In the genomic region with DNA sequence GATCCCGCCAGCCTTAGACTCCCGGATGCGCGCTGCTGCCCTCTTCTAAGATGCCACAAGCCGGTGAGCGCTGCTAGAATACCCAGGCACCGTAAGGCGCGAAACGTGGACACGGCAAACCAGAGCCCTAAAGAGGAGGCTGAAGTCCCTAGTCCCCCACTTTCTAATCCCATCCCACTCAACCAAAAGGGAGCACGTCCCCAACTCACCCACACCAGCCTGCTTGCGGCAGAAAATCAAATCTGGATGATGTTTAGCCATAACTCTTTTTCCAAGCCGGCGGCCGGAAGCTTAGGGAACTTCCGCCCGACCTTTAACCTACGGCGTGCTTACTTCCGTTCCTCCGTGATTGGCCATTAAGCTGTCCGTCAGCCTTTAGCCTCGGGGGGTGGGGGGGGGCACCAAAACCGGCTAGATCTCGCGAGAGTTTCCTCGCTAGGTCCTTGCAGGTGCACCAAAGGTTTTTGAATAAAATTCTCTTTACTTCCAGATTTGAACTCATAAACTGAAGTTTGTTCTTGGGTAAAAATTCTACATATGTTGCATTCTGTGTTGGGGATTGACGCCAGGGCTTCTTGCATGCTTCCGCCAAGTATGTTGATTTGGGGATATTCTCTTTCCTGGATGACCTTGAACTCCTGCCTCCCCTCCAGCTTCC, we compare ENCODE assay signal across 8 mouse cellular contexts. TPM values are rescaled to one million over a fixed set of nuclear protein-coding genes. Genes with fewer than 3 reads are reported as not detected.
DNase-seq lines count a peak whose midpoint lies in the region; ATAC-seq and TF ChIP-seq lines count a peak whose summit lies in the region.

A gene (minus strand): TSS at position 308 of the 658 bp plus-strand sequence.

- H3K27me3 ChIP-seq in kidney, embryonic 14.5 days (ENCODE audit: control insufficient read depth, insufficient read depth, low read length): no peaks in the 10 kb centered on the region
- H3K27me3 ChIP-seq in liver, embryonic 11.5 days (replicated peaks; ENCODE audit: control insufficient read depth, insufficient read depth, low read length): no peaks in the 10 kb centered on the region
- H3K27me3 ChIP-seq in stomach, embryonic 14.5 days (ENCODE audit: control insufficient read depth, insufficient read depth, low read length): no peaks in the 10 kb centered on the region

- peak; percentile 86 for ATAC-seq in kidney, embryonic 14.5 days (ENCODE audit: low FRiP score, low TSS enrichment)
- ATAC-seq in liver, embryonic 11.5 days (replicated peaks; ENCODE audit: low FRiP score): peak; percentile 87
- ATAC-seq in stomach, embryonic 14.5 days (ENCODE audit: insufficient number of reproducible peaks, insufficient read depth, low FRiP score, low read depth): peak; percentile 91

- H3K4me1 ChIP-seq in embryonic fibroblast, embryonic 13.5 days (ENCODE audit: control insufficient read depth, insufficient read depth, low read length): no peaks in the 10 kb centered on the region
- peaks cover 3% of the 10 kb centered on the region; the same call in 1 of the 2 replicates for H3K4me1 ChIP-seq in kidney, embryonic 14.5 days (ENCODE audit: control insufficient read depth, insufficient read depth, low read length)
- peaks cover 13% of the 10 kb centered on the region for H3K4me1 ChIP-seq in liver, embryonic 11.5 days (replicated peaks; ENCODE audit: control insufficient read depth, insufficient read depth, low read length)
- H3K4me1 ChIP-seq in stomach, embryonic 14.5 days (ENCODE audit: control insufficient read depth, insufficient read depth, low read length): peaks cover 6% of the 10 kb centered on the region; the same call in 1 of the 2 replicates

- TF ChIP-seq POLR2A in embryonic fibroblast, embryonic 13.5 days (IDR thresholded peaks at IDR 0.05; ENCODE audit: low read depth, low read length): 0 out of 2 replicates have a peak, but pooled peaks have one; percentile 48

- TF ChIP-seq CTCF in embryonic fibroblast, embryonic 13.5 days (IDR thresholded peaks at IDR 0.05; ENCODE audit: borderline replicate concordance, insufficient read depth, low read length): no peak

- H3K9me3 ChIP-seq in kidney, embryonic 14.5 days (ENCODE audit: control insufficient read depth, low read length): no peaks in the 10 kb centered on the region
- no peaks in the 10 kb centered on the region for H3K9me3 ChIP-seq in liver, embryonic 11.5 days (ENCODE audit: control insufficient read depth, low read length)
- H3K9me3 ChIP-seq in stomach, embryonic 14.5 days (ENCODE audit: control insufficient read depth, low read depth, low read length): no peaks in the 10 kb centered on the region

- peak within 1 kb of the TSS; percentile 87 for H3K4me2 ChIP-seq in kidney, embryonic 14.5 days (replicated peaks; ENCODE audit: low read depth, low read length)
- peak within 1 kb of the TSS; percentile 85 for H3K4me2 ChIP-seq in liver, embryonic 11.5 days
- peak within 1 kb of the TSS; percentile 91 for H3K4me2 ChIP-seq in stomach, embryonic 14.5 days (replicated peaks; ENCODE audit: low read depth, low read length)

- peak; percentile 99 for DNase-seq in 416B (ENCODE audit: low read depth)
- DNase-seq in adrenal gland, postnatal 25 days: peak; percentile 81
- DNase-seq in heart, adult 9 months (ENCODE audit: low spot score in 2 of 2): peak; percentile 84 to 88
- DNase-seq in liver, embryonic 11.5 days (ENCODE audit: low spot score): peak; percentile 93
- peak; percentile 98 for DNase-seq in naive thymus-derived CD4-positive, alpha-beta T cell, adult 2 months (ENCODE audit: low read depth)

- under 1% methylated on average over 30 of the region's 30 CpGs for WGBS in kidney, embryonic 14.5 days
- under 1% methylated on average over 30 of the region's 30 CpGs for WGBS in liver, embryonic 11.5 days
- under 1% methylated on average over 30 of the region's 30 CpGs for WGBS in stomach, embryonic 14.5 days

- H3K4me3 ChIP-seq in embryonic fibroblast, embryonic 13.5 days (ENCODE audit: insufficient read depth, low read length): peak within 1 kb of the TSS; percentile 73
- peak within 1 kb of the TSS; percentile 97 for H3K4me3 ChIP-seq in kidney, embryonic 14.5 days (ENCODE audit: low read length)
- peak within 1 kb of the TSS; percentile 94 for H3K4me3 ChIP-seq in liver, embryonic 11.5 days (ENCODE audit: low read depth, low read length)
- H3K4me3 ChIP-seq in stomach, embryonic 14.5 days (ENCODE audit: low read depth, low read length): peak within 1 kb of the TSS; percentile 99

- H3K9ac ChIP-seq in kidney, embryonic 14.5 days (ENCODE audit: low read depth, low read length): peak within 1 kb of the TSS; percentile 85
- peak within 1 kb of the TSS; percentile 89 for H3K9ac ChIP-seq in liver, embryonic 11.5 days (ENCODE audit: low read depth, low read length)
- peak within 1 kb of the TSS; percentile 89 for H3K9ac ChIP-seq in stomach, embryonic 14.5 days (replicated peaks; ENCODE audit: low read depth, low read length)

- peak within 1 kb of the TSS; percentile 98 for H3K27ac ChIP-seq in embryonic fibroblast, embryonic 13.5 days (ENCODE audit: insufficient read depth, low read length)
- H3K27ac ChIP-seq in kidney, embryonic 14.5 days (ENCODE audit: low read depth, low read length): peak within 1 kb of the TSS; percentile 98
- peak within 1 kb of the TSS; percentile 97 for H3K27ac ChIP-seq in liver, embryonic 11.5 days (ENCODE audit: low read depth, low read length)
- H3K27ac ChIP-seq in stomach, embryonic 14.5 days (ENCODE audit: low read length): peak within 1 kb of the TSS; percentile 96

- H3K36me3 ChIP-seq in kidney, embryonic 14.5 days (ENCODE audit: control insufficient read depth, insufficient read depth, low read length): peaks cover 40% of the 10 kb centered on the region
- peaks cover 35% of the 10 kb centered on the region for H3K36me3 ChIP-seq in liver, embryonic 11.5 days (ENCODE audit: control insufficient read depth, insufficient read depth, low read length)
- H3K36me3 ChIP-seq in stomach, embryonic 14.5 days (ENCODE audit: control insufficient read depth, insufficient read depth, low read length): peaks cover 39% of the 10 kb centered on the region

RNA-seq across cellular contexts. Expression of the gene that starts here (rescaled TPM):
- 53.8 and 58.7 TPM in 2 replicates for total RNA-seq in adrenal gland, postnatal 25 days (2021)
- 53.0 and 71.3 TPM in 2 replicates for polyA plus RNA-seq in embryonic fibroblast, embryonic 13.5 days (2011; ENCODE audit: insufficient read length, low read depth, missing spikeins)
- polyA plus RNA-seq in kidney, embryonic 14.5 days (2014; fragmentation: Nextera tagmentation; extraction: Ambion mirVana): 192 and 223 TPM in 2 replicates
- 224 and 237 TPM in 2 replicates for polyA plus RNA-seq in liver, embryonic 11.5 days (2014; fragmentation: Nextera tagmentation; extraction: Ambion mirVana)
- 153 and 157 TPM in 2 replicates for polyA plus RNA-seq in stomach, embryonic 14.5 days (2014; fragmentation: Nextera tagmentation; extraction: Ambion mirVana)

Comparison
In these comparisons a context has a peak if more than half of its experiments do, and no peak if none do; other contexts are left out.
1. Peak in every context shown above with its lines: DNase-seq, ATAC-seq, H3K4me3 ChIP-seq and H3K27ac ChIP-seq.